Mouse (Mus musculus) left cerebral cortex, adult 8-10 months (tissue): ENCODE data around the gene Pde4d. TPM values are rescaled to one million over a fixed set of nuclear protein-coding genes. Genes with fewer than 3 reads are reported as not detected.

ENCODE experiments used
- DNase-seq, 2 experiments: peaks; one replicate each; pipeline ENCODE4 v3.0.0; 2022; ENCODE audit warnings: low spot score in 2 of 2
- total RNA-seq, 4 experiments: library from RNA; stranded (reverse); gene quantifications; 2 replicates each; pipeline ENCODE4 v1.2.4; 2022

Gene Pde4d
- total RNA-seq, 4 experiments from 2014 or later: 92.8 to 110 (median 99.5) TPM

DNA sequence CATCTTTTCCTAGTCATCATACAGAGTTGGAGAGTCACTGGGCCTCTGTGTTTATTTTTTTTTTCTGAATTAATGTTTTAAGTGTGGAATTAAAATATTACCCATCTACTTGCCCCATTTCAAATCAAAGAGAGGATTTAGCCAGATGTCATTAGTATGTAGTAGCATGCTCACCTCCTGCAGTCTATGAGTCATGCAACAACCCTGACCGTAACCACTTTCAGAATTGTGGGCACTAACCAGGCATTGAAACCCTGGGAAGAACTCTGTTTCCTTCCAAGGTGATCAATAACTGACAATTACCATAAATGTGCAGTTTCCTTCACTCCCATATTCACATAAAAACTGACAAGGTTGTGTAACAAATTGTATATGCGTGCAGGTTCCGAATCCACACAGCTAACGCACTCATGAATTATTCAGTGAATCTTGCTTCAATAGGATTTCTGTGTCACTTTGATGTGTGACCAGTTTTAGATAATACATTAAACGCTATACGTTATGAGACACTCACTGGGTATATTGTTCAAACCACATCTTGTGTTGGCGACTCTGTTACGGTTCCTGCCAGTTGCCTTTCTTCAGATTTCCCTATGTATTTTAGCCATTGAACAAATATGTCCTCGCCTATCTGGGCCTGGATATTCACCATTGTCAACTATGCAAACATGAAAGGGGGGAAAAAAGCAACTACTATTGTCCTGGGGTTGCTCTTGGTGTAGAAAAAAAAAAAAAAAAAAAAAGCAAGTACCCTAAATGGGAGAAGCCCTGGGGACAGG is 719.0 kb downstream of the Pde4d start:
- DNase-seq: no peak

DNA sequence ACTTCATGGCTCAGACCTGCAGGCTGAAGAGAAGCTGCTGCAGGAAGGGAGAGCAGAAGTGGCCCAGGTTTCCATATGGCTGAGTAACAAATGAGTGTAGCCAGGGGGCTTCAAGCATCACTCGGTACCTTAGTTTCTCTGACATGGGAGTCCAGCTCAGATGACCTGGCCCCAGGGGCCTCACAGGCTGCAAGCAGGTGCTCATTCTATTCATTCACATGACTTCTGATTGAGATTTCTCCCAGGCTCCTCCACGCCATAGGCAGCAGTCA is 719.5 kb downstream of the Pde4d start:
- DNase-seq: no peak

DNA sequence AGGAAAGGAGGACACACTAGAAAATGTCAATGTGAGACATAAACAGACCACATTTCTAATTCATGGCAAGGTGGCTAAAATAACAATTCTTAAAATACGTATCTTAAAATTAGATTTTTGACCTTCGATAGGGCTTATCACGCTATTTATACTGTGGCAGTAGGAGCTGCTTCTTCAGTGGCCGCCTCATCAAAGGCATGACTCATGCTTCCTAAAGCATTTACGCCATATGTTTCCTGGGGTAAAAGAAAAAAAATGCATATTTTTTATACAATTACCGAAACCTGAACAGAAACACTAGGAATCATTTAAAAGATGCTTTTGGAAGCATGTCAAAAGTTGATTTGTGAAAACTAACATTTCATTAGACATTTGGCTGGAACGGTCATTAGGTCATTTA is 721.9 kb downstream of the Pde4d start:
- DNase-seq: no peak

DNA sequence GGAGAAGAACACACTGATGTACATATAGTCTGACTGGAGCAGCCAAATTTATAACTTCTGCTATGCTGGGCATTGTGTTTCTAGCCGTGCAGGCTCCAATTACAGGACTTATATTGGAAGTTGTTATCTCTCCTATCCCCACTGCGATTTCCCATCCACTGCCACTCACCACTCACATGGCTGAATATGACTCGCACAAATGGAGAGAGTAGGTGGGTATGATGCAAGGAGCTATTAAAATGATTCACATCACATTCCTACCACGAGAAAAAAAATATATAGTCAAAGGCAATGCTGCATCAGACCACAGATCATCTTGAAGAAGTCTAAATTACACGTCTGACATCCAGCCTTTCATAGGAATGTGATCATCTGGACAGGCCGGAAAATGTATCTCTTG is 725.5 kb downstream of the Pde4d start:
- no peak for DNase-seq

DNA sequence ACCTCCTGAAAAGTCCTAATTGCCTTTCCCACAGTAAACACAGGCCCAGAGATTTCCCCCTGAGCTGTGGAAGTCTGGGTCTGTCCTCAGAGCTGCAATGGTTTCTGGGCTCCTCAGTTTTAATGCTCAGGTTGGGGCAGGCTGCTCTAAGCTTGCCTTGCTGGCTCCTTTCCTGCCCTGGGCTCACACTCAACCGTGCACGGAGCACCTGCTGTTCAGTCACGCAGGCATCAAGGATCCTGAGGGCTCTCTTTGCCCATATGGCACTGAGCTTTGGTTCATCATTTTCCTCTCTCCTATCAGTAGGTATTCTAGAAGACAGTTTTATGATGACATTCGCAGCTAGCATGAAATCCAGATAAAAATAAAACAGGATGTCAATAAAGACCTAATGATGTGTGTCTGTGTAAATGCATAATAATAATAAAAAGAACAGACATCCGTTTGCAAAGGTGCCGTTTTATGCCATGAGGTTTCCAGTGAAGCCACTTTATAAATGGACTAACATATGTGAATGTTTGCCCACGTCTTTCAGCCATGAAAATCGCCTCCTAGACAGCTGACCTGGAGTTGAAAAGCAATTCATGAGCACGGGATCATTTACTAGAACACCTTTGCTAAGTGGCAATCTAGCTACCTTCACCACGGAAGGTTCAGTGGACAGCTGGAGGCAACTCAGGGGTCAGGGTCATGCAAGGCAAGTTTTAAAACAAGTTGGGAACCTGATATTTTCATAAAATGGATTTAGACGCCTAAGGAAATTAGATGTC is 726.3 kb downstream of the Pde4d start:
- no peak for DNase-seq

DNA sequence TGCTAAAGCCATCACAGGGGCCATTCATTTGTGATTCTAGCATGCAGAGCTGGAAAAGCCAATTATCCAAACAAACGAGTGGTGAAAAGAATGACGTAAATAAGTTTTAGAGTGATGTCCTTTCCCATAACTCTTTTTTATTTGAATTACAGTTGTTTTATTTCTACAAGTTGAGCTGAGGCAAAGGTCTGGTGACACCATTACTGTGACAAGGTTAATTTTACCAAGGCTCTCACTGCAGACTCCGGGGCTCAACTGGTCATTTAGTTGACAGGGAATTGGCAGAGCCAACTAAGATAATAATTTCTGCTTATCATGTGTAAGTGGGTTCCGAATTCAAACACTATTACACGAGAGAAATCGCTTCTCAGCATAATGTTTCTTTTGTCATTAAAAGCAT is 731.6 kb downstream of the Pde4d start:
- DNase-seq: no peak

DNA sequence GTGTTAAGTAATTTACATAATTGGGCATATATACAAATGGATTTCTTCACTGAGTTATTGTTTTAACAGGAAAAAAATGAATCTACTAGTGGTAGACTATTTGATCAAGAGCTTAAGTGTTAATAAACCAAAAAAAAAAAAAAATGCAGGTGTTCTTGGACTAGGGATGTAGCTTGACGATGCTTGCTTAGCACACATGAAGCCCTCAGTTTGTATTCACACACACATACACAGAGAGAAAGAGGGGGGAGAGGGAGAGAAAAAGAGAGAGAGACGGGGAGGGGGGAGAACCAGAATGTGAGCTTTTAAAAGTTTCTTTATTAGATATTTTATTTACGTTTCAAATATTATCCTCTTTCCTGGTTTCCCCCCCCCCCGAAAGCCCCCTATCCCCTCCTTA is 740.9 kb downstream of the Pde4d start:
- DNase-seq: no peak

DNA sequence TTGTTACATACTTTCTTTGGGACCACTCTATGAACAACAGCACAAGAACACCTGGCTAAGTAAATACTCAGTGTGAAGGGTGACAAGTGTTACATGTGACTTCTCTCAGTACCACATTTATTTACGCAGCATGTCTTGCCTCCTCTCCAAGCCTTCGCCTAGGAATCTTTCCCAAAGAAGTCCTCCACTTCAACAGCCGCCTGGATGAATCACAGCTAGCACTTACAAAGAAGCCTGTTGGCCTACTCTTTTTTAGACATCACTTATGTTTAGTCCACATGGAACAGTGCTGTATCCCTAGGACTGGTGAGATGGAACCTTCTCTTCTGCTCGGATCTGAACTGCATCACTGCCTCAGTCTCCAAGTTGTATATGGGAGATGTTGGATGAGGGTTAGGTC is 741.4 kb downstream of the Pde4d start:
- no peak for DNase-seq

DNA sequence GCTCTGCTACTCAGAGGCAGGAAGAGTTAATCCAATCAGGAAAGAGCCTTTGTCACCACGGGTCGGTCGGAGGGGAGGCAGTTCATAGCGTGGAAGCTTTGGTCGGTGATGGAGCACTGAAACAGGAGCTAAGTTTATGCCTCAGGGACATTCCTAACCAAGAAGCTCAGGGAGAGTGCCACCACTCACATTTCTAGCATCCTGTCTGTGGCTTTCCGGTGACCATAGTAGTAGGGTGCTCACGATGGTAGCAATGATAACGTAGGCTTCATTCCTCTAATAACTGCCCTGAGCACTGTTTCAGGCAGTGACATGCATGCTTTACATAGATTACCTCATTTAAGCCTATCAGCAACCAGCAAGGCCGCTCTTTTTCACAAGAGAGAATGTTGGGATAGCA is 755.8 kb downstream of the Pde4d start:
- DNase-seq: no peak

DNA sequence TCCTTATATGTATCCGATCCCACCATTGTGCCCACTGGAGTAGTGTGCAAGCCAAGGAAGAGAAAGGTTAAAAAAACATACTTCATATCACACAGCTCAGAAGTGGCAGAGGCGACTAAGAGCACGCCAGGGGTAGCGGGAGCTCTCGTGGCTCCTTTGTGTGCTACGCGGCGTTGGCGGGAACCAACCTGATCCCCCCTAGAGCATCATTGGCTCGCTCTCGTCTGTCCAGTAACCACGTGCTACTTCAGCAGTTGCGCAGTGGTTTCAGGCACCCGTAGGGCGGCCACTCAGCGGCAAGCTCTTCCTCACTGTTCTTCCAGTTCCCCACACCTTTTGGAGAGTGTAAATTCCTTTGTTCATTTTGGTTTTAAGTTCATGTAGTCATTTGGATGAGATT is 758.9 kb downstream of the Pde4d start:
- DNase-seq: no peak

DNA sequence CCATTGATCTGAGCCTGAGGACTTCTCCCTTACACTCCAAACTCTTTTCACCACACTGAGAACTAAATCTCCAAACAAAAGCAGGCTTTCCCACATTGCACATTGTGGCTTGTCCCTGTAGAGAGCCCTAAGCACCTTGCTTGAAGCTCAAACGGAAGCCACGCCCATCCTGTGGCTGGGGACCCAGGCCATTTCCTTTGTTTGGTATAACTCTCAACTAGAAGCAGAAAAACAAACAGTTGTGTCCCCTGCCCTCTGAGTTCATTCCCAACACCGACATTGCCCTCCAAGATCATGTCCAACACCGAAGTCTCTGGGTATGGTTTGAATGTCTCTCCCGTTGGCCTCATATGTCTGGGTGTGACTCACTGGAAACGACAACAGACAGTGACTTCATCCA is 759.7 kb downstream of the Pde4d start:
- no peak for DNase-seq

DNA sequence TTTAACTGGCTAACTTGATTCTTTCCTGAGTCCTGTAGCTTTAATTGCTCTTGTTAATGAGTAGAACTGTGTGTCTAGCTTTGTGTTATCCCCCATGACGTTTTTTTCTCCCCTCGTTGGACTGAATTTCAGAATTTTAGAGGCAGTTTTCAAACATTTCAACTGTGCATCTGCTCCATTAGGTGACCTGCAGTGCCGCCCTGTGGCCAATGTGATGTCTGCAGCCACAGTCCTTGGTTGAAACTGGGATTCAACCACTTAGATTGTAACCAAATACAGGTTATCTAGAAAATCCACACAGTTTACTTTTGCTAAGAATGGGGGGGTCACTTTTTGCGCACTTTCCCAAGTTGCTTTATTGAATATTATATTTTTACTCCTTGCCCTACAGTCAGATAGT is 760.7 kb downstream of the Pde4d start:
- peak in 1 of 2 experiments; percentile 93 for DNase-seq

DNA sequence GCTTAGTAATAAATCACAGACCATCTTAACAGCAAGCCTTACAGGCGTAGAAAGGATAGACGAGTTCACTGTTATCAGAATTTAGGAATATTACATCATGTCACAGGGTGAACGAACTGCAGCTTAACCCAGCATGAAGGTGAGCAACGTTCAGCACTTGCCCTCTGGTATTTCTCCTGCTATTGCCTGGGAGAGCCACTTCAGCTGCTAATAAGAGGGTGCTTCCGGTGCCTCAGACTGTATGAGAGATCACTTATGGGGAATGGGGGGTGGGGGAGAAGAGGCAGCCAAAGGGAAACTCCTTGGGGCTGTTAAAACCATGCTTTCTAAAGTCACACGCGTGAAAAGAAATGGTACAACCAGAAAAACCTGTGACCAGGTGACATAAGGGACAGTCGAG is 761.7 kb downstream of the Pde4d start:
- DNase-seq: no peak

DNA sequence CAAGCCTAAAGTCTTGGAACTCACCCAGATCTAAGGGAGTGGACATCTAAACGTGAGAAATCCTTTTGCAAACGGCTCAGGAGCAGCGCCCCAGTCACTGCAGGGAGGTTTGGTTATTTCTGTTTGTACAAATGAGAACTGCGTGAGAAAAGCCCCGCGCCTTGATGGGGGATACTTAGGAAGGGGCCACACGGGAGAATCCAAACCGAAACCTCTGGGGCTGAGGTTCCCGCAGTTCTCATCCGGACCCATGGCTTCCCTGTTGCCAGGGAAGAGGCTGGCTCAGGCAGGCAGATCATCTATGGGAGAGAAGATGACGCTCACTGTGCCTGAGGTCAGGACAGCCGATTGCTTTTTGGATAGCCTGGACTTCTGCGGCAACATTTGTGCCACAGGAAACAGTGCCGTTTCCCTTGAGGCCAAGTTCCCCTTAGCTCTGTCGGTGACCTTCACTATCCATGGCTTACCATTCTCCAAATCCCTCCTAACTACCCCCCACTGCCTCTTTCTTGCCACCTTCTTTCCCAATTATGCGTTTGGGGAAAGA is 762.3 kb downstream of the Pde4d start:
- no peak for DNase-seq

DNA sequence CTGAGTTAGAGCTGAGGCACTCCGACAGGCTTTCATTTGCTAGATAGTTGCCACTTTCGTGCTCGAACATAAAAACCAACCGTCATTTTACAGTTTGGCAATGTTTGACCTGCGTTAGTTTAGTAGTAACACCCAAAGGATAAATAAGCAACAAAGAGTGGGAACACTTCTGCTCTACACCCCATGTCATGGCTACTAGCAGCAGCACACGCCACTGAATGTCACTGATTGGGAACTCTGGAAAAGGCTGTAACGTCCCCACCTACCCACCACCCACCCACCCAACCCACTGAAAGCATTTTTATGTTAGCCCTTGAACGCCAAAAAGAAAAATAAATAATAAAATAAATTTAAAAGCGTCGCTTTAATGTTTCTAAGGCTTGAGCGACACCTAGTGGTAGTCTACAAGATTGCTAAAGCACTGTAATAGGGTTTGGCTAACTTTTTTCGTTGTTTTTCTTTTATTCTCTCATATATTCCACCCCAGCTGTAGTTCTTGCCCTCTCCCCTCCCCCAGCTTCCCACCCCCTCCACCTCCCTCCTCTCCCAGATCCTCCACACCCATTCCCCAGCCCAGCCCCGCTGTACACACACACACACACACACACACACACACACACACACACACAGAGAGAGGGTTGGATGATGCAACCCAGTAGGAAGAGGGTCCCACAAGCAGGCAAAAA is 763.2 kb downstream of the Pde4d start:
- DNase-seq: no peak

DNA sequence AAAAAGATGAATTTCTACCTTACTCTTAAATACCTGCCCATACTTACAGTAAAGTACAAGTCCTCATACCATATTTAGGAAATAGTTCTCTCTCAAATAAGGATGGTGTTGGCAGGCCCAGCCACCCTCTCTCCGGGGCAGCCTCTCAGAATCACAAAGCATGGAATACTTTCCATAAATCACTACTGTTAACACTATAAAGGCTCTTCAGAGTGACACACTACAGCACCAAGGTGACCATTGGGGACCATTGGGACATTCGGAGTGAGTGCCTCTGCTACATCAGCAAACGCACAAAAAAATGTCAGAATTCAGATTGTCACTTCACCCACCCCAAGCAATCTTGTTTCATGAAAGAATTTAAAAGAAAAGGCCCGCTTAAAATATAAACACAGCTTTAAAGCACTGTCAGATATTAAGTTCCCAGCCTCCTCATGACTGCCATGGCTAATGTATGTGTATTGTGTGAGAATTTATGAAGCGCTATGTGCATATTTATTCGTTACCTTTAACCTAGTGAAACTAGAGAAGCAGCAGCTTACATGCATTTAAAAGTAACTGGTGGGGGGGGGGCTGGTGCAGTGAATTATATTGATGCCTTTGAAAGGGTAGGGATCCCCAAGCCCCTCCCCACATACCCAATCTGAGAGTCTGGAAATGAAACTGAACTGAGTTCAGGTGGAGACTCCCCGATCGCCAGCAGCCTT is 769.4 kb downstream of the Pde4d start:
- DNase-seq: no peak

DNA sequence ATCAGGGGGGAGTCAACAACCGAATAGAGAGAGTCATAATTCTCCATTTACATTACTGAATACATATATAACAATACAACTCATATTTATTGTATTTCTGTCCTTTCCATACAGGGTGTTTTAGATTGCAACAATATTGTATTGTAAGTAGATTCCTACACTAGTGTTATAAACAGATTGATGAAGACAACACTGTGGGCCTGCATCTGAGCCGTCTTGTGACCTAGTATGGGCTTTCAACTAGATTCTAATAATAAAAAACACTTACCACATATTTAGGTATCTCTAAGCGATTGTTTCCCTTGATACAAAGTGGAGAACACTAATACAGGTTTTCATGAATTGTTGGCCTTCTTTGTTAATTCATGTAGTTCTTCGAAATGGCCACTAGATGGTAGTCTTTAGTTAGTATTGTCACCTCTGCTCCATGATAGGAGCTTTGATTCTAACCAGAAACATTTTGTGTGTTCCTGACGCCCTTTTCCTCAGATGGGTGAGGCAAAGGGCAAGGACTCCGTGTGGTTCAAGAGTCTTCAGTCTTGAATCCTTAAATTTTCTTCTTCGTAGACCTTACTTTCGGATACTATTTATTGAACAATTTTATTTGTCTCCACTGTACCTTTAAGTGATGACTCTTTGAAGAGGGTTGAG is 779.3 kb downstream of the Pde4d start:
- DNase-seq: no peak

DNA sequence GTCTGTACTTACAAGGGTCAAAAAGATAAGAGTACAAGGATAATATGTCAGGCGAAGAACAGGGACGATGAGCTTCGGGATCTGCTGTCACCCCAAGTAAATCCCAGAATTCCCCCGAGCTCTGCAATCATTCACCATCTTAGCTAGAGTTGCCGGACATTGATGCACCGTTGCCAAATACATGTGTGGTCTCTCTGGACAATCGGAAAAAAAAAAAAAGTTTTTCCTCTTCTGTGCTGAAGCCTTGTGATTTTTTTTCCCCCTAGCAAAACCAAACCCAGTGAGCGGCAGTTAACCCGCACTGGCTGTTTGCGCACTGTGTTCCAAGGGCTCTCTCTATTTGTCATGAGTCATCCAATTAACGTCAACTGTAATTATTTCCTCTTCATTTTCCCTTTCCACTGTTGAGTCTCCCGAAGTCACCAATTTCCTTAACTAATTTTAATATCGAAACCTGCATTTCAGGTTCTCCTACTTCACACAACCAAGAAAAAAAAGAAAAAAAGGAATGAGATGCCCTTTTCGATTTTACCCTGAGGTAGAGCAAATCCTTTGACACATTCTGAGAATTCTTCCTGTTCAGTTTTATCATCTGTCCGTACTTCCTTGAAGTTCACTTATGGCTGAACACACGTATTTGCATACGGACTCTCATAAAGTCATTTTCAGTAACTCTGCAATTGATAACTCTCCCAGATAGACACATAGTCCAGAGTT is 780.0 kb downstream of the Pde4d start:
- no peak for DNase-seq

DNA sequence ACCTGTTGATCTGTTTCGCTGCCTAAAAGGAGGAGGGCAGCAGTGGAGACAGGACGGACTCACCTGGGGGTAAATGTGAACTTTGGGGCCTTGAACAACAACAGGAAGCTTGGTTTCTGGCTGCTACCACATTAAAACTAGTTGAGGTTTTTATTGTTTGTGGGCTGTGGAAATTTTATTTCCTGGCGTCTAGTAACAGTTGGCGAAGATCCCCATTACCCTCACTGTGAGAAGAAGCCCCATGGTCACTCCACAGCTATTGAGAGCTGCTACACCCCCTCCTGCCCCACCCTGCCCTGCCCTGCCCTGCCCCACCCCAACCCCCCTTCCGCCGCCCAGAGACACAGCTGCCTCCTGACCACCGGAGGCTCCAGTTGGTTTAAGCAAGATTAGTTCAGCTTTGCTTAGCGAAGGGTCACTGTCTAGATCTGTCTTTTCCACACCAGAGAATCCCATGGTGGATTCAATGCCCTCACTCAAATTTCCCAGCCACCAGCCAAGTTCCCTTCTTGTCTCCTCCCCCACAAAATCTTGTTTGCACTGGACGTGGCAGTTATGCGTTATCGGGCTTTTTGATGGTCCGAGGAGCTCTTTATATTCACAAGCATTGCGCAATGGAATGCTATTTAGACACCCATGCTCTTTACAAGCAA is 780.7 kb downstream of the Pde4d start:
- DNase-seq: no peak

DNA sequence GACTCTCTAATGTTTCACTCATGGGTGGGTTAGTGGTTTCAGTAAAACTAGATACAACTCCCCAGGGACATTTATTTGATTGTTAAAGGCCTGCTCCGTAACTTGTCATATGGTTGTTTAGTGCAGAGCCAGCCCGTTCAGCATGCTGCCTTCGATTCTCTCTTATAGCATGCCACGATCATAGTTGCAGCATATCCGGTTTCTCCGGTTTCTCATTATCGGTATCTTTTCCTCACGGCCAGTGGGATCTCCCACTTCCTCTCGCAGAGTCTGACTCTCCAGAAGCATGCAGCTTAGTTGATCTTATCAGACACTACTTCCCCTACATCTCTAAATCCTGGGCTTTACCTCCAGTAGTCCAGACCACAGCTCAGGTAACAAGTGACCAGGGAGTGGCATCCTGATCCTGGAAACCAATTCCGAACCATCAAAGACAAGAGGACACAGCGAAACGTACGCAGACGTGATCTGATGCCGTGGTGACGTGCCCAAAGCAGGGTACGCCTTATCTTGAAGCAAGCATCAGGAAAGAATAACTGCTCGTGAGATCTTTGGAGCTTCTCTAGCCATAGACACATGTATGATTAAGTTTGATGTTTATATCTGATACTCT is 782.2 kb downstream of the Pde4d start:
- DNase-seq: no peak
